Mouse (Mus musculus) brain, embryonic 18.5 days (tissue): ENCODE data around the gene Lamtor2.
A peak's percentile ranks its signal among the peaks of the same experiment; 100 is the strongest.

Experiments used
- DNase-seq: peaks from one replicate; pipeline ENCODE4 v3.0.0-alpha.2; 2012; ENCODE audit warnings: low read depth, low spot score

Lamtor2 gene

GRCm38 (mm10) chr3:88543174-88543573, 9.7 kb downstream of the Lamtor2 start:
- no peak for DNase-seq

GRCm38 (mm10) chr3:88542486-88542885, 10.4 kb downstream of the Lamtor2 start:
- DNase-seq: no peak

GRCm38 (mm10) chr3:88541622-88542401, 11.1 kb downstream of the Lamtor2 start:
- DNase-seq: no peak

GRCm38 (mm10) chr3:88540085-88540484, 12.8 kb downstream of the Lamtor2 start:
- no peak for DNase-seq

- DNase-seq: no peak
Measured at GRCm38 (mm10) chr3:88539397-88539796, 13.5 kb downstream of the Lamtor2 start.

- no peak for DNase-seq
Measured at GRCm38 (mm10) chr3:88538271-88539145, 14.4 kb downstream of the Lamtor2 start.

GRCm38 (mm10) chr3:88537146-88537545, 15.7 kb downstream of the Lamtor2 start:
- DNase-seq: no peak

GRCm38 (mm10) chr3:88536103-88536930, 16.6 kb downstream of the Lamtor2 start:
- no peak for DNase-seq

GRCm38 (mm10) chr3:88535527-88535926, 17.3 kb downstream of the Lamtor2 start:
- no peak for DNase-seq

- no peak for DNase-seq
Measured at GRCm38 (mm10) chr3:88535005-88535404, 17.9 kb downstream of the Lamtor2 start.

- no peak for DNase-seq
Measured at GRCm38 (mm10) chr3:88533706-88534105, 19.2 kb downstream of the Lamtor2 start.

GRCm38 (mm10) chr3:88532689-88533511, 20.0 kb downstream of the Lamtor2 start:
- no peak for DNase-seq

- no peak for DNase-seq
Measured at GRCm38 (mm10) chr3:88532299-88532674, 20.6 kb downstream of the Lamtor2 start, which contains the start of gene Mex3a. Gene Mex3a, plus strand, starts transcription at chr3:88532395.

- peak; percentile 87 for DNase-seq
Measured at GRCm38 (mm10) chr3:88531348-88532298, 21.3 kb downstream of the Lamtor2 start.

GRCm38 (mm10) chr3:88530082-88530864, 22.6 kb downstream of the Lamtor2 start:
- no peak for DNase-seq

GRCm38 (mm10) chr3:88529204-88530000, 23.5 kb downstream of the Lamtor2 start:
- DNase-seq: no peak

- no peak for DNase-seq
Measured at GRCm38 (mm10) chr3:88528646-88529045, 24.2 kb downstream of the Lamtor2 start.

- DNase-seq: no peak
Measured at GRCm38 (mm10) chr3:88527565-88527964, 25.3 kb downstream of the Lamtor2 start.
